Mouse (Mus musculus) E14TG2a.4 (cell line): ENCODE measurements around the gene Bhlhe40.

Experiments
- H3K27me3 ChIP-seq: 2 replicates; pipeline ENCODE4 v1.6.1; 2014; ENCODE audit warnings: low read length, control low read depth; ENCODE audit not compliant: insufficient read depth
- H3K36me3 ChIP-seq: 2 replicates; pipeline ENCODE4 v1.6.1; 2014; ENCODE audit warnings: low read length, control low read depth; ENCODE audit not compliant: insufficient read depth
- H3K4me1 ChIP-seq: replicated peaks from 2 replicates; pipeline ENCODE4 v1.6.1; 2014; ENCODE audit warnings: low read depth, low read length, control low read depth
- H3K4me3 ChIP-seq: replicated peaks from 2 replicates; pipeline ENCODE4 v1.5.1; 2014; ENCODE audit warnings: mild to moderate bottlenecking, low read length
- H3K9me3 ChIP-seq: 2 replicates; pipeline ENCODE4 v1.6.1; 2014; ENCODE audit warnings: low read length, control low read depth
- CTCF ChIP-seq: conservative IDR thresholded peaks from 2 replicates; pipeline ENCODE4 v1.5.1; 2014; ENCODE audit warnings: low read length
- NANOG ChIP-seq: IDR thresholded peaks from 2 replicates; pipeline ENCODE4 v1.6.1; 2014; ENCODE audit warnings: borderline replicate concordance, low read length, mixed read lengths
- POU5F1 ChIP-seq: IDR thresholded peaks from 2 replicates; pipeline ENCODE4 v1.6.1; 2014; ENCODE audit warnings: low read length, borderline replicate concordance

Bhlhe40 gene

DNA sequence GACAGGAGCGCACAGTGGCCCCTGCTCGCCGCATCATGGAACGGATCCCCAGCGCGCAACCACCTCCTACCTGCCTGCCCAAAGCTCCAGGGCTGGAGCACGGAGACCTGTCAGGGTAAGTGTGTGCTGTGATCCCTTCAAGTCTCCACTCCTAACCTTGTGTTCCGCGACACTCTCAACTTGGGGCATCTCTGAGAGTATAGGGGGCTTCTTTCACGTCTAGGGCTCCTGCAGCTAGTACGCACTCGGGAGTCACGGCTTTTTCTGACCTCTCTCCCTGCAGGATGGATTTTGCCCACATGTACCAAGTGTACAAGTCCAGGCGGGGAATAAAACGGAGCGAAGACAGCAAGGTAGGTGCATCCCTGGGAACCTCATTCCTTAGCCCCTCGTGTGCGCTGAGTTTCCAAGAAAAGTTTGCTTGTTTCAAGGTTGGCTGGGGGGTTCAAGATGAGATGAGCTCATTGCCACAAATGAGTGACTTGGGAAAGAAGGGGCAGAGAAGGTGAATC lies 505 bp downstream of the Bhlhe40 start:
- TF ChIP-seq CTCF (no peak), POU5F1 (no peak), NANOG (no peak)
- H3K4me3 ChIP-seq, result peak overlapping the region; percentile 93
- peaks cover 42% of the 10 kb centered on the region for H3K36me3 ChIP-seq
- peaks cover 62% of the 10 kb centered on the region for H3K4me1 ChIP-seq
- H3K27me3 ChIP-seq, result peaks cover 11% of the 10 kb centered on the region; the same call in 1 of the 2 replicates
- no peaks in the 10 kb centered on the region for H3K9me3 ChIP-seq

DNA sequence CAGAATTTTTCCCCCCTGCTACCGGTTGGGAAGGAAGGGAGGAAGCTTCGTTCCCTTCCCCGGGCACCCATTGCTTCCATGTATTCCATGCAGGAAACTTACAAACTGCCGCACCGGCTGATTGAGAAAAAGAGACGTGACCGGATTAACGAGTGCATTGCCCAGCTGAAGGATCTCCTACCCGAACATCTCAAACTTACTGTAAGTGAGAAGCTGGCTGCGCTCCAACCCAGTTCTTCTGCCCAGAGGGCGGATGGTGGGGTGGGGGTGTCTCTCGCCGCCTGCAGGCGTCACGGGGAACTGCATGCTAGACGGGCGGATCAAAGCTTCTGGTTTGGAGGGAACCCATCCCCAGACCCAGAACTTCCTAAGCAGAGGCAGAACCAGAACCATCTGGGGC lies 983 bp downstream of the Bhlhe40 start:
- peaks cover 11% of the 10 kb centered on the region; the same call in 1 of the 2 replicates for H3K27me3 ChIP-seq
- peak; percentile 98 for TF ChIP-seq CTCF
- no peak for TF ChIP-seq POU5F1
- H3K9me3 ChIP-seq, result no peaks in the 10 kb centered on the region
- H3K36me3 ChIP-seq, result peaks cover 46% of the 10 kb centered on the region
- H3K4me1 ChIP-seq, result peaks cover 65% of the 10 kb centered on the region
- peak overlapping the region; percentile 93 for H3K4me3 ChIP-seq

DNA sequence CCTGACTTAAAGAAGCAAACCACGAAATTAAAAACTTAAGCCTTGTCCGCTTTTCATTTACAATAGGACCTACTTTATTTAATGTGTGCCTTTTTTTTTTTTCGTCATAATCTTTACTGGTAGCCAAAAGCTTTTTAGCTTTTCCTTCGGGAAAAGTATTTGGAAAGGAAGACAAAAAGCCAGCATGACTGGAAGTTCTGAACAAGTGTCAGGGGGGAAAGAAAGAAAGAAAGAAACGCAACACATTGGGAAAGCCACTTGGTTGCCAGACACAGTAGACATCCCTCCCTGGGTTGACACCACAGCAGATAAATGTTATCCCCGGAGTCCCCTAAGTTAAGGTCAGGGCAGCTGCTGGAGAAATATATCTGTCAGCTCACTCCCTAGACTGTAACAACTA lies 1.5 kb downstream of the Bhlhe40 start:
- H3K36me3 ChIP-seq, result peaks cover 50% of the 10 kb centered on the region
- TF ChIP-seq NANOG (no peak), CTCF (no peak), POU5F1 (no peak)
- H3K9me3 ChIP-seq, result no peaks in the 10 kb centered on the region
- H3K4me1 ChIP-seq, result peaks cover 68% of the 10 kb centered on the region
- peak overlapping the region; percentile 93 for H3K4me3 ChIP-seq
- peaks cover 11% of the 10 kb centered on the region; the same call in 1 of the 2 replicates for H3K27me3 ChIP-seq

DNA sequence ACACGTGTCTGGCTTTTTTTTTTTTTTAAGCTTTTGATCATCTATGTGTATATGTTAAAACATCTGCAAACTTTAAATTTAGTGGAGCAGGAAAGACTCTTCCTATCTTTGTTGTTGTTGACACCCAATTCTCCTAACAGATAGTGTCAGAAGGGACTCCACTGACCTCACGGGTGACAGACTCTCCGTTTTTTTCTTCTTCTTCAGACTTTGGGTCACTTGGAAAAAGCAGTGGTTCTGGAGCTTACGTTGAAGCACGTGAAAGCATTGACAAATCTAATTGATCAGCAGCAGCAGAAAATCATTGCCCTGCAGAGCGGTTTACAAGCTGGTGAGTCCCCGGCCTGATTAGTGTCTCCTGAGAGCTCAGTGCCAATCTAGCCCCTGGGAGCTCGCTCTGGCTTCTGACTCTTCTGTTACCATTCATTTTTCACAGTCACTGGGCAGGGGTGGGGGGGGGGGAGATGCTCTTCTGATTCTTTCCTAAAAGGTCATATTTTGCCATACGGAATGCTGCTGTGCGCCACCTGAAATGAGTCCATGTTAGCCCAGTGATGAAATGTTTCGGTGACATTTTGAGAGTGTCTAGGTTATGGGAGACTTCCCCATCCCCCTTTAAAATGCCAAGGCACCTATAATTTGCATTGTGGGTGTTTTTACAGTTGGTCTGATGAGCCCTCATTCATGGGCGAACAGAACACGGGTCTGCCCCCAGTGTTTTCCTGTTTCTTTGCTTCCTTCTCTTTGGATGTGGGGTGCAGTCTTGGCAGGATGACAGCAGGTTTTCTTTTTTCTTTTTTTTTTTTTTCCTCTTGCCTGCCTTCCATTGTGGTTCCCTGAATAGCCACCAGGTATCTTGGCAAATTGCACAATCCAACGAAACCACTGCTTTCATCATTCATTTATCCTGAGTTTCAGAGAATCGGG lies 2.1 kb downstream of the Bhlhe40 start:
- H3K4me1 ChIP-seq, result peaks cover 69% of the 10 kb centered on the region
- H3K27me3 ChIP-seq, result peaks cover 11% of the 10 kb centered on the region; the same call in 1 of the 2 replicates
- TF ChIP-seq NANOG, result no peak
- no peak for TF ChIP-seq POU5F1
- no peak for TF ChIP-seq CTCF
- H3K4me3 ChIP-seq, result peak overlapping the region; percentile 93
- no peaks in the 10 kb centered on the region for H3K9me3 ChIP-seq
- H3K36me3 ChIP-seq, result peaks cover 53% of the 10 kb centered on the region

DNA sequence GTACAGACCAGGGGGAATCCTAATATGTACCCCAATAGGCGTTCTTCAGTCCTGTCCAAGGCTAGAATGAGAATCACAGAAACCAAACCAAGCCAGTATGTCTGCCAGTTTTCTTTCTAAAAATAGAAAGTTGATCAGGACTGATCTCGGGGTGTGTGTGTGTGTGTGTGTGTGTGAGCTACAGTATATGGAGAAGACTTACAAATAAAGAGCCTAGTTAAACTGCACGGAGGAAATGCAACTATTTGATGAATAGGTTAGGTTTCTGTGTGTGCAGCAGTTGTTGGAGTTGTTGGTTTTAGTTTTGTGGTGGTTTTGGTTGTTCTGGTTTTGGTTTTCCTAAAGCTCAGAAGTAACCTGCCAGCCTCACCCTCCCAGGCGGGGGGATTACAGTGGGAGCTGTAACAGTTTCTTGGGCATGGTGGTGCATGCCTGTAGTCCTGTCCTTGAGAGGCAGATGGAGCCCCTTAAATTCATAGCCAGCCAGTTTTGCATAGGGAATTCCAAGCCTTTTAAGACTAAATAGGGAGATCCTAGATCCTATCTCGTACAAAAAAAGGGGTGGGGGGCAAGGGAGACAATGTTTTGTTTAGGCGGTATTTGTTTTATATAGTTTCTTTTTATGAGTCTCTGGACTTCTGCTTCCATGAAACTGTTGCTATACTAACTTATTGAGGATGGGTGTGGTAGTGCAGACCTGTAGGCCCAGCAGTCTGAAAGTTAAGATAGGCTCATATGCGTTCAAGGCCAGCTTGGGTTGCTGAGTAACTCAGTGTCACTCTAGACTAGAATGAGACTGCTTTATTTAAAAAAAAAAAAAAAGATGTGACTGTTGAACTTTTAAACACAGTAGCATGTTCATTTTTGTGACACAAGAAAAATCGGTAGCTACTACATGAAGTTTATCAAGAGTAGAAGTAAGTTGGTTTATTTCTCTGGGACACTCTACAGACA lies 3.1 kb downstream of the Bhlhe40 start:
- no peaks in the 10 kb centered on the region for H3K9me3 ChIP-seq
- H3K27me3 ChIP-seq, result peaks cover 11% of the 10 kb centered on the region; the same call in 1 of the 2 replicates
- peaks cover 53% of the 10 kb centered on the region for H3K36me3 ChIP-seq
- peaks cover 69% of the 10 kb centered on the region for H3K4me1 ChIP-seq
- peak overlapping the region; percentile 93 for H3K4me3 ChIP-seq
- no peak for TF ChIP-seq POU5F1
- no peak for TF ChIP-seq CTCF
- TF ChIP-seq NANOG, result no peak

DNA sequence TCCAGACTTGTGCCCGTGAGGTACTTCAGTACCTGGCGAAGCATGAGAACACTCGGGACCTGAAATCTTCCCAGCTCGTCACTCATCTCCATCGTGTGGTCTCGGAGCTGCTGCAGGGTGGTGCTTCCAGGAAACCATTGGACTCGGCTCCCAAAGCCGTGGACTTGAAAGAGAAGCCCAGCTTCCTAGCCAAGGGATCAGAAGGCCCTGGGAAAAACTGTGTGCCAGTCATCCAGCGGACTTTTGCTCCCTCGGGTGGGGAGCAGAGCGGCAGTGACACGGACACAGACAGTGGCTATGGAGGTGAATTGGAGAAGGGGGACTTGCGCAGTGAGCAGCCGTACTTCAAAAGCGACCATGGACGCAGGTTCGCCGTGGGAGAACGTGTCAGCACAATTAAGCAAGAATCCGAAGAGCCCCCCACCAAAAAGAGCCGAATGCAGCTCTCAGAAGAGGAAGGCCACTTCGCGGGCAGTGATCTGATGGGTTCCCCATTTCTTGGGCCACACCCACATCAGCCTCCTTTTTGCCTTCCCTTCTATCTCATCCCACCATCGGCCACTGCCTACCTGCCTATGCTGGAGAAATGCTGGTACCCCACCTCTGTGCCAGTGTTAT lies 4.2 kb downstream of the Bhlhe40 start:
- Histone ChIP-seq H3K36me3 (peaks cover 53% of the 10 kb centered on the region), H3K4me3 (peak overlapping the region; percentile 93), H3K27me3 (peaks cover 19% of the 10 kb centered on the region), H3K4me1 (peaks cover 76% of the 10 kb centered on the region), H3K9me3 (no peaks in the 10 kb centered on the region)
- no peak for TF ChIP-seq NANOG
- no peak for TF ChIP-seq CTCF
- TF ChIP-seq POU5F1, result no peak

DNA sequence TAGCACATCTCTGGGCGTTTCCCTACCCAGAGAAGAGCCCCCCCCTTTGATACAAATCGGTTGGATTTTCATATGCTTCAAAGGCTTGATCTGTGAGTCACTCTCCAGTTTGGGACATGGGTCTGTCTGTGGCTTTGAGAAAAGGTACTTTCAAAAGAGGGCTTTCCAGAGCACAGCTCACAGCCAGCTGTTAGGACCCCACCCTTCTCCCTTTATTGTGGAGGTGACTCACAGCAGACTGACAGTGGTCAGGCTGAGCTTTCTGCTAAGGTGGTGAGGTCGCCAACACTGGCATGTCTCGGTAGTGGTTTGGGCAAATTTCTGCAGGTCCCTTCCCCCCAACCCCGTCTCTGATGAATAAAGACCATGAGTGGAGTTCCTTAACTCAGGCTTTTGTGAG lies 5.2 kb downstream of the Bhlhe40 start:
- H3K36me3 ChIP-seq, result peaks cover 53% of the 10 kb centered on the region
- peaks cover 85% of the 10 kb centered on the region for H3K4me1 ChIP-seq
- peaks cover 27% of the 10 kb centered on the region for H3K27me3 ChIP-seq
- peak overlapping the region; percentile 93 for H3K4me3 ChIP-seq
- TF ChIP-seq POU5F1 (no peak), CTCF (no peak), NANOG (no peak)
- no peaks in the 10 kb centered on the region for H3K9me3 ChIP-seq
